Comparison of ENCODE assay signal across 17 mouse cellular contexts in the genomic region with DNA sequence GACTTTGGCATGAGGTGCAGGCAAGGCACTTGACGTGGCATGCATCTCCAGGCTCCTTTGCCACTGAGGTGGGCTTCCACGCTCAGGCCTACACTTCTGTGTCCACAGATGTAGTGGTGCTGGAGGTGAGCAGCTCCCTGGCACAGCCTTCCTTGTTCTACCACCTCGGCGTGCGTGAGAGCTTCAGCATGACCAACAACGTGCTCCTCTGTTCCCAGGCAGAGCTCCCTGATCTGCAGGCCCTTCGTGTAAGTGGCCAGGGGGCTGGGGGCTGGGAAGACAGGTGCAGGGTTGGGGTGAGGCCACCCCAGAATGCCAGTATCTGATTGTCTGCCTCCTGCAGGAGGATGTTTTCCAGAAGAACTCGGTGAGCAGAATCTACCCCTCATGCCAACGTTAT. TPM values are rescaled to one million over a fixed set of nuclear protein-coding genes. Genes with fewer than 3 reads are reported as not detected.
"Had no signal": no experiment of that assay in that cellular context is flagged by ENCODE, and none has a peak within 500 bp of the region (broad histone marks: within the 10 kb centered on the region; RNA-seq: fewer than 3 reads in every experiment).

No protein-coding gene starts in this region.

- DNase-seq: kidney, adult 18-20 months; kidney, postnatal 10 days; kidney, postnatal 4 days; lung, adult 2 months; lung, postnatal 10 days; spleen, adult 18-20 months; thymus, adult 18-20 months; thymus, postnatal 14 days had no signal

- H3K9me3 ChIP-seq: limb, embryonic 12.5 days; midbrain, embryonic 13.5 days; neural tube, embryonic 12.5 days had no signal

- ATAC-seq: midbrain, embryonic 13.5 days had no signal

- H3K4me3 ChIP-seq: layer of hippocampus, adult 2 months; midbrain, embryonic 13.5 days; neural tube, embryonic 12.5 days had no signal

- H3K36me3 ChIP-seq: limb, embryonic 12.5 days; midbrain, embryonic 13.5 days; neural tube, embryonic 12.5 days had no signal

- H3K27ac ChIP-seq: limb, embryonic 12.5 days; midbrain, embryonic 13.5 days; neural tube, embryonic 12.5 days had no signal

- H3K4me2 ChIP-seq: midbrain, embryonic 13.5 days had no signal

- H3K9ac ChIP-seq: limb, embryonic 12.5 days; midbrain, embryonic 13.5 days; neural tube, embryonic 12.5 days had no signal

RNA-seq across cellular contexts. Expression of gene Sytl1, which starts 20.2 kb away (rescaled TPM):
- polyA plus RNA-seq: macrophage had no signal

RNA-seq across cellular contexts. Expression of gene Gpr3, which starts 30.4 kb away (rescaled TPM):
- total RNA-seq: liver, adult 2 months; neutrophil, adult 5-6 weeks had no signal
- polyA plus RNA-seq: kidney, embryonic 14.5 days; liver, adult 2 months; macrophage; stomach, embryonic 14.5 days had no signal

RNA-seq across cellular contexts. Expression of gene Cd164l2, which starts 30.8 kb away (rescaled TPM):
- total RNA-seq: liver, adult 2 months had no signal
- polyA plus RNA-seq: liver, adult 2 months; macrophage had no signal
